Mouse (Mus musculus): ENCODE data around the gene Olfr1396.

The Olfr1396 gene

GRCm38 (mm10) chr11:49114774-49115173 lies at the start of gene Olfr1396:
Olfr1396 (minus strand) TSS chr11:49114874.
- no peak for DNase-seq (ENCODE audit: low spot score in 2 of 2)

GRCm38 (mm10) chr11:49156821-49157814 lies 42.4 kb upstream of the Olfr1396 start:
- DNase-seq (ENCODE audit: low spot score in 2 of 2) = no peak

- no peak for DNase-seq (ENCODE audit: low spot score in 2 of 2)
Observed at GRCm38 (mm10) chr11:49154077-49154476, 39.4 kb upstream of the Olfr1396 start, which contains the start of gene Olfr1394. Olfr1394 (plus strand) TSS chr11:49154377.

- DNase-seq (ENCODE audit: low spot score in 2 of 2) = no peak
Observed at GRCm38 (mm10) chr11:49141974-49142373, 27.3 kb upstream of the Olfr1396 start, which contains the start of gene Olfr1395. Olfr1395 (plus strand) TSS chr11:49142274.

GRCm38 (mm10) chr11:49124169-49124568 lies 9.5 kb upstream of the Olfr1396 start:
- DNase-seq (ENCODE audit: low spot score in 2 of 2) = no peak

- DNase-seq (ENCODE audit: low spot score in 2 of 2) = no peak
Observed at GRCm38 (mm10) chr11:49119635-49120034, 5.0 kb upstream of the Olfr1396 start.

- no peak for DNase-seq (ENCODE audit: low spot score in 2 of 2)
Observed at GRCm38 (mm10) chr11:49114158-49114557, 516 bp downstream of the Olfr1396 start.

- DNase-seq (ENCODE audit: low spot score in 2 of 2) = no peak
Observed at GRCm38 (mm10) chr11:49112624-49113219, 2.0 kb downstream of the Olfr1396 start.

- DNase-seq (ENCODE audit: low spot score in 2 of 2) = no peak
Observed at GRCm38 (mm10) chr11:49111000-49111399, 3.7 kb downstream of the Olfr1396 start.

- DNase-seq (ENCODE audit: low spot score in 2 of 2) = no peak
Observed at GRCm38 (mm10) chr11:49108833-49109232, 5.8 kb downstream of the Olfr1396 start.

GRCm38 (mm10) chr11:49107650-49108537 lies 6.8 kb downstream of the Olfr1396 start:
- DNase-seq (ENCODE audit: low spot score in 2 of 2) = no peak

GRCm38 (mm10) chr11:49105752-49106151 lies 8.9 kb downstream of the Olfr1396 start:
- no peak for DNase-seq (ENCODE audit: low spot score in 2 of 2)

GRCm38 (mm10) chr11:49103047-49103693 lies 11.5 kb downstream of the Olfr1396 start:
- DNase-seq (ENCODE audit: low spot score in 2 of 2) = peak; percentile 77 to 86

GRCm38 (mm10) chr11:49101500-49101899 lies 13.2 kb downstream of the Olfr1396 start:
- DNase-seq (ENCODE audit: low spot score in 2 of 2) = no peak

- DNase-seq (ENCODE audit: low spot score in 2 of 2) = no peak
Observed at GRCm38 (mm10) chr11:49100409-49100808, 14.3 kb downstream of the Olfr1396 start.

GRCm38 (mm10) chr11:49095367-49095766 lies 19.3 kb downstream of the Olfr1396 start:
- DNase-seq (ENCODE audit: low spot score in 2 of 2) = no peak

GRCm38 (mm10) chr11:49093861-49094660 lies 20.6 kb downstream of the Olfr1396 start:
- DNase-seq (ENCODE audit: low spot score in 2 of 2) = no peak

- DNase-seq (ENCODE audit: low spot score in 2 of 2) = no peak
Observed at GRCm38 (mm10) chr11:49092786-49093185, 21.9 kb downstream of the Olfr1396 start.

GRCm38 (mm10) chr11:49092053-49092586 lies 22.6 kb downstream of the Olfr1396 start:
- DNase-seq (ENCODE audit: low spot score in 2 of 2) = no peak

GRCm38 (mm10) chr11:49091171-49091570 lies 23.5 kb downstream of the Olfr1396 start:
- no peak for DNase-seq (ENCODE audit: low spot score in 2 of 2)
